Mouse (Mus musculus) C2C12 (cell line): ENCODE measurements around the gene Ercc1. TPM values are rescaled to one million over a fixed set of nuclear protein-coding genes. Genes with fewer than 3 reads are reported as not detected.
A peak's percentile ranks its signal among the peaks of the same experiment; 100 is the strongest.

Experiments
- H3K27me3 ChIP-seq: one replicate; pipeline ENCODE4 v1.6.1; 2011; ENCODE audit not compliant: control insufficient read depth, insufficient read depth, insufficient read length
- H3K36me3 ChIP-seq: one replicate; pipeline ENCODE4 v1.6.1; 2011; ENCODE audit not compliant: control insufficient read depth, insufficient read depth
- H3K4me3 ChIP-seq: one replicate; pipeline ENCODE4 v1.5.1; 2011; ENCODE audit warnings: mild to moderate bottlenecking, control low read depth; ENCODE audit not compliant: poor library complexity, insufficient read depth, severe bottlenecking
- H3K79me2 ChIP-seq: one replicate; pipeline ENCODE4 v1.6.1; 2011; ENCODE audit not compliant: control insufficient read depth, insufficient read depth
- H3K79me3 ChIP-seq: one replicate; pipeline ENCODE4 v1.6.1; 2011; ENCODE audit warnings: low read depth, control low read depth
- H3ac ChIP-seq: one replicate; pipeline ENCODE3; 2011; ENCODE audit warnings: low read depth; ENCODE audit not compliant: control insufficient read depth, insufficient read length
- CEBPB ChIP-seq: IDR thresholded peaks from one replicate; pipeline ENCODE4 v1.6.1; 2011; ENCODE audit warnings: low read depth, mild to moderate bottlenecking, control low read depth, moderate library complexity
- CTCF ChIP-seq: IDR thresholded peaks from one replicate; pipeline ENCODE4 v1.5.1; 2011; ENCODE audit not compliant: control insufficient read depth, insufficient read depth, insufficient read length
- FOSL1 ChIP-seq: IDR thresholded peaks from one replicate; pipeline ENCODE4 v1.8.0; 2011; ENCODE audit warnings: mild to moderate bottlenecking, low read length; ENCODE audit not compliant: poor library complexity, insufficient read depth, severe bottlenecking
- MAX ChIP-seq: IDR thresholded peaks from one replicate; pipeline ENCODE4 v1.6.1; 2011; ENCODE audit warnings: mild to moderate bottlenecking, control low read depth
- MYOD1 ChIP-seq: IDR thresholded peaks from one replicate; pipeline ENCODE4 v1.6.1; 2011; ENCODE audit warnings: low read depth; ENCODE audit not compliant: control insufficient read depth, insufficient read length
- MYOG ChIP-seq: IDR thresholded peaks from one replicate; pipeline ENCODE4 v1.6.1; 2011; ENCODE audit not compliant: control insufficient read depth, insufficient read length; ENCODE audit errors: extremely low read depth
- USF1 ChIP-seq: IDR thresholded peaks from one replicate; pipeline ENCODE4 v1.6.1; 2011; ENCODE audit warnings: low read depth, mild to moderate bottlenecking, control low read depth, moderate library complexity
- polyA plus RNA-seq: library from polyadenylated mRNA; unstranded; fragments of >200 nt; fragmentation: generic; extraction: Trizol; gene quantifications from one replicate; pipeline ENCODE4 v1.2.1, GENCODE M21; 2012; ENCODE audit warnings: missing spikeins

Gene Ercc1
- polyA plus RNA-seq, 1 experiment, result 151 TPM

- Histone ChIP-seq H3K79me2 (peaks cover 25% of the 10 kb centered on the region), H3K36me3 (no peaks in the 10 kb centered on the region), H3K27me3 (no peaks in the 10 kb centered on the region), H3K79me3 (peaks cover 2% of the 10 kb centered on the region), H3ac (no peak overlapping the region), H3K4me3 (no peak overlapping the region)
- no peak for TF ChIP-seq MYOG
These were observed 6.5 kb upstream of the Ercc1 start for GRCm38 (mm10) chr7:19338060-19338459.

- H3ac ChIP-seq, result peak overlapping the region; percentile 3
- TF ChIP-seq MYOG (no peak), FOSL1 (no peak), CEBPB (peak; percentile 30)
- no peak overlapping the region for H3K4me3 ChIP-seq
- peaks cover 2% of the 10 kb centered on the region for H3K79me3 ChIP-seq
- H3K79me2 ChIP-seq, result peaks cover 21% of the 10 kb centered on the region
- no peaks in the 10 kb centered on the region for H3K27me3 ChIP-seq
- H3K36me3 ChIP-seq, result no peaks in the 10 kb centered on the region
These were observed 6.0 kb upstream of the Ercc1 start for GRCm38 (mm10) chr7:19338596-19338995.

- H3K79me3 ChIP-seq, result peaks cover 5% of the 10 kb centered on the region
- TF ChIP-seq CEBPB (no peak), FOSL1 (no peak), CTCF (no peak), MYOG (no peak), MAX (no peak), USF1 (no peak), MYOD1 (no peak)
- H3K4me3 ChIP-seq, result no peak overlapping the region
- H3ac ChIP-seq, result no peak overlapping the region
- H3K36me3 ChIP-seq, result no peaks in the 10 kb centered on the region
- H3K27me3 ChIP-seq, result no peaks in the 10 kb centered on the region
- H3K79me2 ChIP-seq, result peaks cover 11% of the 10 kb centered on the region
These were observed 3.3 kb upstream of the Ercc1 start for GRCm38 (mm10) chr7:19341250-19341649.

- peak overlapping the region; percentile 29 for H3ac ChIP-seq
- TF ChIP-seq MYOD1, result no peak
- no peak for TF ChIP-seq USF1
- TF ChIP-seq CEBPB, result no peak
- no peak for TF ChIP-seq CTCF
- TF ChIP-seq MYOG, result no peak
- no peak for TF ChIP-seq FOSL1
- peak; percentile 73 for TF ChIP-seq MAX
- H3K27me3 ChIP-seq, result no peaks in the 10 kb centered on the region
- H3K79me3 ChIP-seq, result peaks cover 10% of the 10 kb centered on the region
- H3K4me3 ChIP-seq, result peak overlapping the region; percentile 6
- H3K36me3 ChIP-seq, result no peaks in the 10 kb centered on the region
- H3K79me2 ChIP-seq, result peaks cover 17% of the 10 kb centered on the region
These were observed 2.7 kb upstream of the Ercc1 start for GRCm38 (mm10) chr7:19341761-19342409.

GRCm38 (mm10) chr7:19342481-19343027, 2.0 kb upstream of the Ercc1 start:
- H3K4me3 ChIP-seq, result no peak overlapping the region
- no peaks in the 10 kb centered on the region for H3K36me3 ChIP-seq
- H3K79me3 ChIP-seq, result peaks cover 10% of the 10 kb centered on the region
- H3K79me2 ChIP-seq, result peaks cover 20% of the 10 kb centered on the region
- TF ChIP-seq MYOD1 (no peak), FOSL1 (no peak), MAX (no peak), USF1 (no peak), CEBPB (no peak), CTCF (no peak), MYOG (no peak)
- H3ac ChIP-seq, result peak overlapping the region; percentile 29
- no peaks in the 10 kb centered on the region for H3K27me3 ChIP-seq

- Histone ChIP-seq H3ac (no peak overlapping the region), H3K79me2 (peaks cover 20% of the 10 kb centered on the region), H3K4me3 (no peak overlapping the region), H3K27me3 (no peaks in the 10 kb centered on the region), H3K79me3 (peaks cover 10% of the 10 kb centered on the region), H3K36me3 (no peaks in the 10 kb centered on the region)
- TF ChIP-seq MYOG, result no peak
- TF ChIP-seq CTCF, result peak; percentile 19
These were observed 1.3 kb upstream of the Ercc1 start for GRCm38 (mm10) chr7:19343210-19343808.
